ENCODE assay signal across 13 mouse cellular contexts in genomic region chr13:41500793-41501192, GRCm38 (mm10).
"Had no signal": no experiment of that assay in that cellular context is flagged by ENCODE, and none has a peak within 500 bp of the region (broad histone marks: within the 10 kb centered on the region; RNA-seq: fewer than 3 reads in every experiment).

No protein-coding gene starts in this region.

- H3K4me3 ChIP-seq: limb, embryonic 13.5 days; liver, embryonic 15.5 days; neural tube, embryonic 13.5 days had no signal

- H3K36me3 ChIP-seq: limb, embryonic 13.5 days; liver, embryonic 15.5 days; neural tube, embryonic 13.5 days had no signal

- H3K27ac ChIP-seq: limb, embryonic 13.5 days; liver, embryonic 15.5 days; macrophage; neural tube, embryonic 13.5 days; stomach, postnatal 0 days had no signal

- H3K27me3 ChIP-seq: limb, embryonic 13.5 days; liver, embryonic 15.5 days; neural tube, embryonic 13.5 days had no signal

- H3K4me1 ChIP-seq: limb, embryonic 13.5 days had no signal

- DNase-seq: kidney, postnatal 10 days; left cerebral cortex, postnatal 4 days; lung, embryonic 14.5 days; lung, postnatal 10 days; midbrain, embryonic 14.5 days; right cerebral cortex, postnatal 14 days; thymus, adult 18-20 months; thymus, postnatal 14 days had no signal

- H3K9ac ChIP-seq: limb, embryonic 13.5 days; liver, embryonic 15.5 days; lung, embryonic 14.5 days; neural tube, embryonic 13.5 days had no signal
